In genomic region chr6:52203371-52204049, GRCm38 (mm10) we compare ENCODE assay signal across 8 mouse cellular contexts. TPM values are rescaled to one million over a fixed set of nuclear protein-coding genes. Genes with fewer than 3 reads are reported as not detected.
A peak's percentile ranks its signal among the peaks of the same experiment; 100 is the strongest.
DNase-seq lines count a peak whose midpoint lies in the region; ATAC-seq and TF ChIP-seq lines count a peak whose summit lies in the region.

No protein-coding gene starts in this region.

- WGBS in hindbrain, embryonic 14.5 days = under 1% methylated on average over 42 of the region's 46 CpGs
- WGBS in liver, embryonic 13.5 days (ENCODE audit: insufficient replicate concordance) = 1% methylated on average over 46 of the region's 46 CpGs

- 0 out of 2 replicates have a peak, but pooled peaks have one; percentile 32 for ATAC-seq in hindbrain, embryonic 14.5 days (ENCODE audit: low FRiP score)
- ATAC-seq in liver, embryonic 13.5 days (ENCODE audit: low read depth) = no peak

- peak overlapping the region; percentile 72 for H3K4me3 ChIP-seq in ES-Bruce4 (ENCODE audit: low read depth, low read length)
- peak overlapping the region; percentile 50 for H3K4me3 ChIP-seq in hindbrain, embryonic 14.5 days (replicated peaks; ENCODE audit: low read length)
- H3K4me3 ChIP-seq in liver, embryonic 13.5 days (replicated peaks) = peak overlapping the region; percentile 53

- H3K9me3 ChIP-seq in ES-Bruce4 (replicated peaks; ENCODE audit: control insufficient read depth, insufficient read depth, low read length, poor library complexity, severe bottlenecking) = no peaks in the 10 kb centered on the region
- H3K9me3 ChIP-seq in hindbrain, embryonic 14.5 days (ENCODE audit: control insufficient read depth, low read length) = no peaks in the 10 kb centered on the region
- no peaks in the 10 kb centered on the region for H3K9me3 ChIP-seq in liver, embryonic 13.5 days (replicated peaks)

- no peak for TF ChIP-seq POLR2A in ES-Bruce4 (IDR thresholded peaks at IDR 0.05; ENCODE audit: insufficient read depth, low read length)

- H3K36me3 ChIP-seq in ES-Bruce4 (ENCODE audit: control insufficient read depth, insufficient read depth, low read length, poor library complexity, severe bottlenecking) = no peaks in the 10 kb centered on the region
- no peaks in the 10 kb centered on the region for H3K36me3 ChIP-seq in hindbrain, embryonic 14.5 days (replicated peaks; ENCODE audit: control insufficient read depth, insufficient read depth)
- no peaks in the 10 kb centered on the region for H3K36me3 ChIP-seq in liver, embryonic 13.5 days

- no peak overlapping the region for H3K27ac ChIP-seq in ES-Bruce4 (ENCODE audit: insufficient read depth, low read length)
- peak overlapping the region; percentile 88 for H3K27ac ChIP-seq in hindbrain, embryonic 14.5 days
- H3K27ac ChIP-seq in liver, embryonic 13.5 days = no peak overlapping the region

- no peak for TF ChIP-seq EP300 in ES-Bruce4 (IDR thresholded peaks at IDR 0.05; ENCODE audit: insufficient read depth, low read depth, low read length)

- TF ChIP-seq CTCF in ES-Bruce4 (IDR thresholded peaks at IDR 0.05; ENCODE audit: low read depth, low read length) = no peak

- peak overlapping the region; percentile 81 for H3K4me2 ChIP-seq in hindbrain, embryonic 14.5 days (replicated peaks)
- peak overlapping the region; percentile 63 for H3K4me2 ChIP-seq in liver, embryonic 13.5 days

- H3K27me3 ChIP-seq in ES-Bruce4 (ENCODE audit: control insufficient read depth, insufficient read depth, low read length, poor library complexity, severe bottlenecking) = peaks cover 35% of the 10 kb centered on the region
- H3K27me3 ChIP-seq in hindbrain, embryonic 14.5 days (ENCODE audit: control insufficient read depth, insufficient read depth, low read length) = peaks cover 90% of the 10 kb centered on the region
- peaks cover 100% of the 10 kb centered on the region for H3K27me3 ChIP-seq in liver, embryonic 13.5 days

- no peaks in the 10 kb centered on the region for H3K4me1 ChIP-seq in ES-Bruce4 (ENCODE audit: control insufficient read depth, insufficient read depth, low read length)
- H3K4me1 ChIP-seq in hindbrain, embryonic 14.5 days (replicated peaks; ENCODE audit: control insufficient read depth, insufficient read depth, low read length) = no peaks in the 10 kb centered on the region
- peaks cover 8% of the 10 kb centered on the region; the same call in 1 of the 2 replicates for H3K4me1 ChIP-seq in liver, embryonic 13.5 days (replicated peaks)

- peak; percentile 34 for DNase-seq in adipocyte (ENCODE audit: low spot score)
- DNase-seq in hindbrain, embryonic 14.5 days (ENCODE audit: low spot score) = no peak
- no peak for DNase-seq in liver, embryonic 13.5 days
- DNase-seq in urinary bladder, postnatal 10 days (ENCODE audit: low spot score) = no peak
- no peak for DNase-seq in embryo, embryonic 10 days (ENCODE audit: low spot score)
- DNase-seq in embryo, embryonic 10.5 days (ENCODE audit: low spot score) = no peak
- DNase-seq in layer of hippocampus, adult 9-11 months = no peak

- peak overlapping the region; percentile 43 for H3K9ac ChIP-seq in ES-Bruce4 (ENCODE audit: low read depth, poor library complexity, severe bottlenecking)
- peak overlapping the region; percentile 61 for H3K9ac ChIP-seq in hindbrain, embryonic 14.5 days
- H3K9ac ChIP-seq in liver, embryonic 13.5 days = peak overlapping the region; percentile 59

RNA-seq across cellular contexts. Expression of gene Hoxa5, which starts 0.9 kb away (rescaled TPM):
- not detected in 2 replicates for polyA plus RNA-seq in ES-Bruce4 (2011; ENCODE audit: insufficient read depth, insufficient read length, low read depth, missing spikeins)
- 175 and 180 TPM in 2 replicates for polyA plus RNA-seq in hindbrain, embryonic 14.5 days (2014; fragmentation: Nextera tagmentation; extraction: Ambion mirVana)
- 0.83 and 1.2 TPM in 2 replicates for polyA plus RNA-seq in liver, embryonic 13.5 days (2015; fragmentation: Nextera tagmentation; extraction: Ambion mirVana)

RNA-seq across cellular contexts. Expression of gene Hoxa6, which starts 5.0 kb away (rescaled TPM):
- polyA plus RNA-seq in ES-Bruce4 (2011; ENCODE audit: insufficient read depth, insufficient read length, low read depth, missing spikeins) = not detected in 2 replicates
- 25.4 and 29.8 TPM in 2 replicates for polyA plus RNA-seq in hindbrain, embryonic 14.5 days (2014; fragmentation: Nextera tagmentation; extraction: Ambion mirVana)
- polyA plus RNA-seq in liver, embryonic 13.5 days (2015; fragmentation: Nextera tagmentation; extraction: Ambion mirVana) = not detected in 2 replicates

RNA-seq across cellular contexts. Expression of gene Hoxa3, which starts 9.6 kb away (rescaled TPM):
- polyA plus RNA-seq in ES-Bruce4 (2011; ENCODE audit: insufficient read depth, insufficient read length, low read depth, missing spikeins) = 0.25 TPM in 1 of 2 replicates, not detected in the other
- polyA plus RNA-seq in hindbrain, embryonic 14.5 days (2014; fragmentation: Nextera tagmentation; extraction: Ambion mirVana) = 21.7 and 24.9 TPM in 2 replicates
- polyA plus RNA-seq in liver, embryonic 13.5 days (2015; fragmentation: Nextera tagmentation; extraction: Ambion mirVana) = 0.24 and 0.43 TPM in 2 replicates

RNA-seq across cellular contexts. Expression of gene Gm28308, which starts 9.6 kb away (rescaled TPM):
- polyA plus RNA-seq in ES-Bruce4 (2011; ENCODE audit: insufficient read depth, insufficient read length, low read depth, missing spikeins) = not detected in 2 replicates
- not detected in 2 replicates for polyA plus RNA-seq in hindbrain, embryonic 14.5 days (2014; fragmentation: Nextera tagmentation; extraction: Ambion mirVana)
- not detected in 2 replicates for polyA plus RNA-seq in liver, embryonic 13.5 days (2015; fragmentation: Nextera tagmentation; extraction: Ambion mirVana)

RNA-seq across cellular contexts. Expression of gene Hoxa4, which starts 12.0 kb away (rescaled TPM):
- polyA plus RNA-seq in ES-Bruce4 (2011; ENCODE audit: insufficient read depth, insufficient read length, low read depth, missing spikeins) = not detected in 2 replicates
- 19.7 and 22.5 TPM in 2 replicates for polyA plus RNA-seq in hindbrain, embryonic 14.5 days (2014; fragmentation: Nextera tagmentation; extraction: Ambion mirVana)
- 0.17 and 0.30 TPM in 2 replicates for polyA plus RNA-seq in liver, embryonic 13.5 days (2015; fragmentation: Nextera tagmentation; extraction: Ambion mirVana)

Comparison
In these comparisons a context has a peak if more than half of its experiments do, and no peak if none do; other contexts are left out.
1. RNA of gene Hoxa5, which starts 0.9 kb away (polyA plus RNA-seq): 175 to 180 TPM in hindbrain, embryonic 14.5 days; 0.83 to 1.2 TPM in liver, embryonic 13.5 days and not detected in ES-Bruce4; every median in the first group is over 10 times any median in the second.
2. RNA of gene Hoxa6, which starts 5.0 kb away (polyA plus RNA-seq): 25.4 to 29.8 TPM in hindbrain, embryonic 14.5 days; not detected in ES-Bruce4 and not detected in liver, embryonic 13.5 days; every median in the first group is over 10 times any median in the second.
3. RNA of gene Hoxa3, which starts 9.6 kb away (polyA plus RNA-seq): 21.7 to 24.9 TPM in hindbrain, embryonic 14.5 days; 0.25 TPM in ES-Bruce4 and 0.24 to 0.43 TPM in liver, embryonic 13.5 days; every median in the first group is over 10 times any median in the second.
4. Peak in every context shown above with its lines, with median percentiles within 50 percentile points of each other: H3K4me3 ChIP-seq and H3K9ac ChIP-seq.